Mouse (Mus musculus) retina, embryonic 14.5 days (tissue): ENCODE data around the gene Gm15517.
A peak's percentile ranks its signal among the peaks of the same experiment; 100 is the strongest.
"Not testable (repeated sequence)": the region's sequence is repeated elsewhere in the genome, so short reads cannot be mapped to it uniquely, and the experiment has no call there.

Source experiments
- DNase-seq: peaks from one replicate; pipeline ENCODE4 v3.0.0-alpha.2; 2015; ENCODE audit warnings: low spot score

Gene Gm15517

GRCm38 (mm10) chr7:44261147-44261546, at the start of gene Gm15517:
TSS of gene Gm15517 (plus strand) at chr7:44261447.
- DNase-seq: no peak

GRCm38 (mm10) chr7:44215645-44216044, 45.6 kb upstream of the Gm15517 start, which contains the start of gene Klk1b5:
TSS of gene Klk1b5 (plus strand) at chr7:44215945.
- no peak for DNase-seq

GRCm38 (mm10) chr7:44221601-44222000, 39.6 kb upstream of the Gm15517 start:
- not testable (repeated sequence) for DNase-seq

GRCm38 (mm10) chr7:44222335-44222734, 38.9 kb upstream of the Gm15517 start:
- not testable (repeated sequence) for DNase-seq

GRCm38 (mm10) chr7:44225076-44225475, 36.2 kb upstream of the Gm15517 start, which contains the start of gene Klk1:
TSS of gene Klk1 (plus strand) at chr7:44225360.
- no peak for DNase-seq

GRCm38 (mm10) chr7:44235909-44236308, 25.3 kb upstream of the Gm15517 start, which contains the start of gene Gm36864:
TSS of gene Gm36864 (plus strand) at chr7:44236177.
- no peak for DNase-seq

- DNase-seq: no peak
Measured at GRCm38 (mm10) chr7:44239913-44240312, 21.3 kb upstream of the Gm15517 start.

GRCm38 (mm10) chr7:44240712-44241111, 20.5 kb upstream of the Gm15517 start:
- no peak for DNase-seq

GRCm38 (mm10) chr7:44241163-44241562, 20.1 kb upstream of the Gm15517 start:
- DNase-seq: no peak

GRCm38 (mm10) chr7:44244080-44244479, 17.2 kb upstream of the Gm15517 start:
- no peak for DNase-seq

- DNase-seq: peak; percentile 94
Measured at GRCm38 (mm10) chr7:44246055-44246983, 14.9 kb upstream of the Gm15517 start, which contains the start of the genes 1700028J19Rik and 2410002F23Rik. TSS of gene 1700028J19Rik (minus strand) at chr7:44246695. TSS of gene 2410002F23Rik (plus strand) at chr7:44246722.

- DNase-seq: peak; percentile 70
Measured at GRCm38 (mm10) chr7:44246984-44247470, 14.2 kb upstream of the Gm15517 start.

- no peak for DNase-seq
Measured at GRCm38 (mm10) chr7:44247971-44248370, 13.3 kb upstream of the Gm15517 start.

GRCm38 (mm10) chr7:44249248-44249647, 12.0 kb upstream of the Gm15517 start:
- DNase-seq: no peak

- not testable (repeated sequence) for DNase-seq
Measured at GRCm38 (mm10) chr7:44250732-44251275, 10.4 kb upstream of the Gm15517 start.

- no peak for DNase-seq
Measured at GRCm38 (mm10) chr7:44253023-44253616, 8.1 kb upstream of the Gm15517 start.

- no peak for DNase-seq
Measured at GRCm38 (mm10) chr7:44254930-44255329, 6.3 kb upstream of the Gm15517 start.

- no peak for DNase-seq
Measured at GRCm38 (mm10) chr7:44257278-44257677, 4.0 kb upstream of the Gm15517 start, which contains the start of gene Acp4. TSS of gene Acp4 (minus strand) at chr7:44257378.

GRCm38 (mm10) chr7:44260410-44260809, 837 bp upstream of the Gm15517 start:
- no peak for DNase-seq

GRCm38 (mm10) chr7:44262791-44263643, 1.8 kb downstream of the Gm15517 start:
- peak; percentile 100 for DNase-seq

- no peak for DNase-seq
Measured at GRCm38 (mm10) chr7:44268117-44268516, 6.9 kb downstream of the Gm15517 start.
